Mouse (Mus musculus) cerebellum, adult 8-10 months (tissue): ENCODE data around the gene Spry2.
A peak's percentile ranks its signal among the peaks of the same experiment; 100 is the strongest.

Source experiments
- DNase-seq: peaks from one replicate; pipeline ENCODE4 v3.0.0; 2022

The Spry2 gene

DNA sequence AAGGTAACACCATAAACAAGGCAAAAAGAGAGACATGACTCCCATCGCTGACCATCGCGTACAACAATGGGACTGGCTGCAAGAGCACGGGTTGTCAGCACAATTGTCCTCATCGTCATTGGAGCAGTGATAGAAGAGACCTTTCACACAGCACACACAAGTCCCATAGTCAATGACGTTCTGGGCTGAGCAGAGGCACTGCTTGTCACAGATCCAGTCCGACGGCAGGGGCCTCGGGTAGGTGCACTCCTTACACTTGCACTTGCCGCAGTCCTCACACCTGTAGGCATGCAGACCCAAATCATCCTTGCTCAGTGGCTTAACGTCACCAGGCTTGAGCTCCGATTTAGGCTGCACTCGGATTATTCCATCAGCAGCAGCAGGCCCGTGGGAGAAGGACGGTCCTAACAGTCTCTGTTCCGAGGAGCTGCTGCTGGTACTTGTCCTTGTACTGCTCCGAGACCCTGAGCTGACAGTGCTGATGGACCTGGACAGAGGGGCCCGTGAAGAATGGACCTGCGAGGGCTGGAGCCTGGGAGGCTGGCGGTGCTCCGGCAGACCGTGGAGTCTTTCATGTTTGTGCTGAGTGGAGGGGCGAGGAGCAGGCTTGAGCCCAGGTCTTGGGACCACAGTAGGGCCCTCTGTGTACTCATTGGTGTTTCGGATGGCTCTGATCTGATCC, 3.5 kb downstream of the Spry2 start:
- peak; percentile 45 for DNase-seq

DNA sequence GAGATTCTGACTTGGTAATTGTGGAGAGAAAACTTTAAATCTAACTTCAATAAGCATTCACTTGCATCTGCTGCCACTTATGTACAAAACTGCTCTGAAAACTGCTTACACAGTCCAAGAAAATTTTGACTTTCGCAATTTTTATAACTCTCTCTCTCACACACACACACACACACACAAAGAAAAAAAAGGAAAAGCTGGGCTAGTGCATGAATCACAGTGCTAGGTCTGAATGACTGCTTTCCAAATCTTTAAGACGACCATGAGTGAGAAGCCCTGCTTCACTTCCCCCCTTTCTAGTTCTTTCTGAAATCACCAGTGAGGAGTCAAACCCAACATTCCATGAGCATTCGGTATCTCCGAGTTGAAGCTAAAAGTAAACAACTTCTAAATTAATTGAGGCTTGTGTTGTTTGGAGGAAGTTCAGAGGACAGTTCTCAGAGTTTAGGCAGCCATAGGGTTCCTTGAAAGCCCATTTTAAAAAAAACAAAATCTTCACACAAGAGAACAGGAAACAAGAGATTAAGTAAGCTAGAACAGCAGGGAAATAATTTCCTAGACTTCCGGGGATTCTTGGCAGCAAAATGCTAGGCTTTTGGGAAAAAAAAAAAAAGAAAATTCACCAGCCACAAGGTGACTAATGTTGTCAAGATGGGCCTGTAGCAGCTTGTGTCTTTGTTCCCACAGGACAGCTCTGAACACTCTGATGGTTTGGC, 5.9 kb downstream of the Spry2 start:
- DNase-seq = no peak

DNA sequence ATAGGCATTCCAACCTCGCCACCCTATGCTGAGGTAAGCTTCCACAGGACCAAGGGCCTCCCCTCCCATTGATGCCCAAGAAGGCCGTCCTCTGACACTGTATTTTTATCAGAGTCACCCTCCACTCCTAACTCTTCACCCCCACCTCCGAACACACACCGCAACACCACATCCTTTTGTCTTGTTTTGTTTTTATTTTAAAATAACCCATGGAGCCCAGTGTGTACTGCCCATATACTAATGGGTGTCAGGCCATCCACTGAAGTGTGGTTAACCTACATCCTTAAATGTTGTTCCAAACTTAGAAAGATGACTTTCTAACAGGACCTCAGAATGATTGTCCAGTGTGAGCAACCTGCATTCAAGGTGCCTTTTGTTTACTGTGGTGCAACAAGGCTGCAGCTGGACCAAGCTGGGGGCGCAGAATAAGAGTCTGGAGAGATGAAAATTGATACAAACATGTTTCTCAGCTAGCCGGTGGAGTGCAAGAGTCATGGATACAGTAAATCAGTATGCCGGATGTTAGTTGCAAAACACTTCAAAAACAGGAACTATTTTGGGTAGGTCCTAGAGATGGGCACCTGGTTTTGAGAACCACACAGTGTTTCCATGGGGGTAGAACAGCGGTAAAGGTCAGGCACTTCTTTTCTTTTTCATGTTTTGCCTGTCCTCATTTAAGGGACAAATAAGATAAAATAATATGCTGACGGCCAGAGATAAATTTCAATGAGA, 9.8 kb downstream of the Spry2 start:
- no peak for DNase-seq

DNA sequence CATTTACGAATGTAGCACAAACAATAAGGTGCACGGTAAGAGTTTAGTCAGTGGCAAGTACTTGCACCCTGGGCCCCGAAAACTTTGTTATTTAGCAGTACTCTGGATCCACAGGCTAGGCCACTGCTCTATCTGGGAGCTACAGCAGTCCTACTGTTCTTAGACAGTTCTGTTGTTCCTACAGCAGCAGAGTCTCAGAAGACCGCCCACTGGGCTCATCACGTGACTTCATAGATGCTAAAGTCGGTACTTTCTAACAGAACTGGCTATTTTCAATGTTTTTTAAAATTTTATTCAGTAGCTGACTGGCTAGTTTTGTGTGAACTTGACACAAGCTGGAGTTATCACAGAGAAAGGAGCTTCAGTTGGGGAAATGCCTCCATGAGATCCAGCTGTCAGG, 11.4 kb downstream of the Spry2 start:
- DNase-seq = no peak

DNA sequence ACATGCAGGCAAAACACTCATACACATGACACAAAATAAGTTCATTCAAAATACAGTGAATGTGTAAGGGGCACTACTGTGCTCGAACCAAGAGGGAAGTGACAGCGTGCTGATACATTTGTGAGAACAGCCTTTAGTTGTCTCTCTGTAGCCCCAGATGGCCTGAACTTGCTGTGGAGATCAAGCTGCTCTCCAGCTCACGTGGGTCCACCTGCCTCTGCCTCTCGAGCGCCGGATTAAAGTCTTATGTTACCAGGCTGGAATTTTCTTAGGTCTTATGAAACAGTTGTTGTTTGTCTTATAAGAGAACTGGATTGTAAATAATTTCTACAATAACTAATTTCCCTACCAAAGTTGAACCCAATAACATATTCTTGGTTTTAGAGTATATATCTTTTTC, 13.4 kb downstream of the Spry2 start:
- DNase-seq = no peak

DNA sequence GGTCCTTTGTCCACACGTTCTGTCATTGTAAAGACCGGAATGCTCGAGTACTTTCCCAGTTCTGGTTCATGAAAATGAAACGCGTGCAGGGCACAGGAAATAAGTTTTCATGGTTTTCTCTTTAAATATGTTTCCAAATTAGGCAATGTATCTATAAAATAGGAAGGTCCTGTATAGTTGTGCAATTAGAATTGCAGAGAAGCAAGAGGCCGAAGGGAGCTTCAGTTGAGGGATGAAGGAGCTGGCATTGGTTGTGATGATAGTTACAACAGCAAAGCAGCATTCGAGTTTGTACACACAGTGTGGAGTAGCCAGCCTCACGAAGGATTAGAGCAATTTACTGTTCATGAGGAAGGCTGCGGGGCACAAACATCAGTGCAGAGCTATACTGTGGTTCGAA, 18.3 kb downstream of the Spry2 start:
- no peak for DNase-seq

DNA sequence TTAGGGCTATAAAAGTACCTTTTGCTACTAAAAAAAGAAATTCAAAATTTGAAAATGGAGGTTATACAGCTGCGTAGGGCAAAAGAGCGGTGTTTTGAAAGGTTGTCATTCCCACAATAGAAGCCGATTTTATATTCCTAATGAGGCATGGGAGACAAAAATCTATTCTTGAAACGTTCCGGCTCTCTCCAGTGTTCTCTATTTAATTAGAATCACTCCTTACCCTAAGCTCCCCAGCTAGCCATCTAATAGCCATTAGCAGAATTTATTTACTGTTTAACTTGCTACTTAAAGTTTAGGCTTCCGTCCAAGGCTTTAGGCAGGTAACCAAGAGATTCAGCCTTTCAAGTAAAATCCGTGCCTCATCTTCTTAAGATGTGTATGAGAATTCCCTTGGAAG, 20.2 kb downstream of the Spry2 start:
- DNase-seq = no peak

DNA sequence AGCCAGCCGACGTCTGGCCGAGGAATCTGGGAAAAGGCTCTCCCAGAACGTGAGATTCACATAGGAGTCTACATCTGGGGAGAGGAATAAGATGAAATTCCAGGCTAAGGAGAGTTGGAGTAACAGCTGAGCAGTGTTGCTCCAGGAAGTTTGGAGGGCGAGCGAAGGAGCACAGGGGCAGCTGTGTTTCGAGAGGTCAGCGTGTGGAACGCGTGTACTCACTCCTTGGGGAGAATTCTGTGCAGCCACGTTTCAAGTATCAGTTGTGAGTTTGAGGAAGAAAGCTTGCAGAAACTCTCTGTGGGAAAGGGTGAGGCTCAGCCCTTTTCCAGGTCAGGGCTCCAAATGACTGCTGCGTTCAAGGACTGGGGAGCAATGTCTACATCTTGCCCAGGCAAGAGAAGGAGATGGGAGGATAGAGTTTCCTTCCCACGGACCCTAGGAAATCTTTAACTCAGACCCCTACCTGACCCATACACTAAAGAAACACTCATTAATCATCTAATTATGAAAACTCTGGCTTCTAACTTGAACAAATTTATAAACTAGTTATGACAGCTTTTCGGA, 26.2 kb downstream of the Spry2 start:
- DNase-seq = no peak

DNA sequence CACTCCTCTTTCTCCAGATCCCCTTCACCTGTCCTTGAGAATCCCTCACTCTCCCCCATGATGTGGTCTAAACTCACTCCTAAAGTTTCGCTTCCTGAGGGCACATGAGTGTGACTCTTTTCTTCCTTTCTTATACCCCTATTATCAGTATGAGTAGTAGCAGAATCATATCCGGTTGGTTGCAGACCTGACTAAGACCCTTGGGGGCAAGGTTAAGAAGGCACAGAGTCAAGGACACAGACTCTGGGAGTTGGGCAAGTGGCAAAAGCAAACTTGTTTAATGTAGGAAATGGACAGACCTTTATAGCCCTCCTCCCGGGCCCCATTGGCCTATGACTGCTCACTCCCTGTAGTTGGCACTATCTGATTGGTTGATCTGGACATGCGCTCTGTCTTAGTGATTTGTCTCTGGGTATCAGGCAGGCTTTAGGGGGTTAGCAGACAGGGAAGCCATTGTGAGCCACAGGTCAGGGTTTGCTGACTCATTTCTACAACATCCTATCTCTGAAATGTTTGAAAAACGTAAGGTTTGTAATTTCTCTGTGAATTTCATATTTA, 31.2 kb downstream of the Spry2 start:
- no peak for DNase-seq

DNA sequence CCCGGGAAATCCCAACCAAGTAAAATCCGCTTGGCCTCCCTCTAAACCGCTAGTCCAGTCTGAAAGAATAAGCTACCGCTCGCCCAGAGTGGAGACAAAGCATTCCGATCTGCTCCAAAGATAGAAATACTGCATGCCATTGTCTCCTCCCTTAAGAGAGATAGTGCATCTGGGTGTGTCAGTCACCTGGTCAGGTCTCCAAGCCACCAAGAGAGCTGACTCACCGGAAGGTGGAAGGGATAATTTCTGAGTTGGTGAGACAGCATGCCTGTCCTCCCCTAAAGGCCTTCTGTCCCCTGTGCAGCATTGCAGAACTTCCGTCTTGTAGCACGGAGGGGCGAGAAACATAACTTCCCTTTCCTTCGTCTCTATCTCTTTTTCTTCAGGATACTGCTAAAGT, 34.4 kb downstream of the Spry2 start:
- no peak for DNase-seq

DNA sequence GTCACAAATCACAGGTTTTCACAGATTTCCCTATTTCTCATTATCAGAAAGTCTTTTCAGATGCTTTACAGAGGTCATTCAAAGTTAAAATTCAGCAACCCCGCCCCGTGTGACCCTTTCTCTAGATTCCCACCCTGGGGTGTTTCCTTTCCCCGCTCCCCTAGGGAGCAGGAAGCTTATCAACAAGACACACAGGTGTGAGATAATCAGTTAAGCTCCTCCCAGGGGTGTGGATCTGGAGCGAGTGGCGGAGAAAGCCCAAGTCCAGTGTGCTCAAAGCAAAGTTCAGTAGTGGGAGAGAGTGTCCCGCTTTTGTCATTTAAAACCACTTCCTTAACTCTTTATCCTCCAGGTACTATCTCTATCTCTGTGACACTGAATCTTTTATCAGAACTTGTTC, 35.7 kb downstream of the Spry2 start:
- no peak for DNase-seq

DNA sequence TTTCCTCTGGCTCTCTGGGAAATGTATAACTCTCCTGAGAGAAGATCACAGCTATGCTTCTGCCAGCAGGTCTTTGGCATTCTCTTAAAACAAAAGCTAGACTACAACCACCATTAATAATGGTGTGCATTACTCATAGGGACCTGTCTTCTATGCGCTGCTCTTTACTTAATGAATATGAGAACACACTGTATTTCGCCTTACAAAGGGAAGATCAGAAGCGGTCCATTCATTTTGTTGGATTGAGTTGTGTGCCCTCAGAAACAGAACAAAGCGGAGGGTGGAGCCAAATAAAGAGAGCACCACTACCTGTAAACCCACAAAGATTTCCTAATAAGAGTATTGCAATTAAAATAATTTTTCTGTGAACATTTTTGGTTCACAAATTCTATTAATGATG, 36.3 kb downstream of the Spry2 start:
- no peak for DNase-seq

DNA sequence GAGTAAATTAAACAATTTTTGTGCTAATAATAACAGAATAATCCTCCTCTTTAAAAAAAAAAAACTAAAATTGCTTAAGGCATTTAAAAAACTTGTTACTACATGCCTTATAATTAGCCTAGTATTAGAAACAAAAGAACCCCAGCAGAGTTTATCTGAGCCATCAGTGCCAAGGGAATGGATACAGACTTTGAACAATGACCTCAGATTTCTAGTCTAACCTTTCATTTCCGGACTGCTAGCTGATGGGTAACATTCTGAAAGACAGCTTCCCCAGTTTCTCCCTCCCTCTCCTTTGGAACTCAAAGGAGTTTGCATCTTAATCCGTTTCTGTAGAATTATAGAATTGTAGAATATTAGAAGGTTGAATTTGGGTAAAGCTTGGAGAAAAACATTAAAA, 36.7 kb downstream of the Spry2 start:
- no peak for DNase-seq

DNA sequence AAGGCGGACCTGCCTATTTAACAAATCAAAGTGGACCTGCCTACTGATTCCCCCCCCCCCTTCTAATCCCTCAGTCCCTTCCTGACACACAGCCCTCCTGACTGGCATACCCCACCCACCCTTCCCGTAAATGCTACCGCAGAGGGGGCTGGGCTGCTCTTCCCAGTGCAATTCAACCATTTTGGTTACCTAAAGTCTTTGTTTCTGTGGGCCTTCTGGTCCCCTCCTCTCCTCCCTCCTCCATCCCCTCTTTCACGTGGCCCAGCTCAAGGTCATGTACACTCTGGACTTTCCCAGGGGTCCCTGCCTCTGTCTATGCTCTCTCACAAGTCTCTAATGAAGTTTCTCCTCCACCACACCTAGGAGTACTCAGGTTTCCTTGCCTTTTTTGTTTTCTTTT, 37.3 kb downstream of the Spry2 start:
- no peak for DNase-seq

DNA sequence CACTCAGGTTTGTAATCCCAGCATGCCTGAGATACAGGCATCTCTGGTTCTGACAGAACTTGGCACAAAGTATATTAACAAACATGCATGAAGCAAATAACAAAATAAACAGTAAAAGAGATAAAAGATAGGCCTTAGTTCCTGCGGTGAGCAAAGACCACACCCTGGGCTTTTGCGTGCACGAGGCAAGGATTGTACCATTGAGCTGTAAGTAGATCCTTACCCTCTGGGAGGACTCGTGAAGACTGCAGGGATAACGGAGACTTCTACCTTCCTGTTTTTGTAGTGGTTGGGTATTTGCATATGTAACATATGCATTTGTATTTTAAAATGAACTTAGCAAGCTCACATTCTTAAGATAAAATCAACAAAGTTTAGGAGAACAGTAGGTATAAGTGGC, 37.7 kb downstream of the Spry2 start:
- no peak for DNase-seq

DNA sequence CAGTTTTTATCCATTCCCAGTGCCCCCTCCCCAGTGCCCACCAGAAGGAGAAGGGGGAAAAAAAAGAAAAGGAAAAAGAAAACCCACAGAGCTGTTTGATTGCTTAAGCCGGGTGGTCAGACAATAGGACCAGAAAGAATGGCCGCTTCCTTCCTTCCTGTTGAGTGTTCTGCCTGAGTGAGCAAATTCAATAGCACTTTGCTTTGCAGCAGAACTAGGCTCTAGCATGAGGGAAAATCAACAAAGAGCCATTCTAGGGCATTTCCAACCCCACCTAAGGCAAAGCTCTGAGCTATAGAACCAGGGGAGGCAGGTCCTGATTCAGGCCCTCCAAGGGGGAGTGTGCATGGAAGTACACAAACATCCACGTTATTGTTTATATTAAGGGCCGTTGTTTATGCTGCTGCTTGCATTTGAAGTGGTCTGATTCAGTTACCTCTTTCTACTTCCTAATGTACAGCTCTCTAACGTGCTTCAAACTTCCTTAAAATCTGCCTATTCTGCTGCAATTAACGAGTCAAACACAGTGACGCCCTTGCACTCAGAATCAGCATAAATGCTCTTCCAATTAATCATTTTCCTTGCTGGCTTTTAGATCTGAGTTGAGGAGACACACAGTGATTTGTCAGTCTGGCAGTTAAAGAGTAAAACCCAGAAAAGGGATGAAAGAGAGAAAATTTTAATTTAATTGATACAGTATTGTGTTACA, 45.1 kb downstream of the Spry2 start:
- DNase-seq = no peak
